Mouse (Mus musculus) inflammation-experienced regulatory T-cells, adult 6 months (primary cell): ENCODE data around the gene Pdcd6ip. TPM values are rescaled to one million over a fixed set of nuclear protein-coding genes. Genes with fewer than 3 reads are reported as not detected.

Experiments used
- ATAC-seq: one replicate; pipeline ENCODE4 v1.8.0; 2017
- polyA plus RNA-seq, 3 experiments: library from polyadenylated mRNA; unstranded; fragments of 100-300 nt; shearing (Covaris generic); gene quantifications; one replicate each; pipeline ENCODE4 v1.2.1; 2017

The Pdcd6ip gene
- polyA plus RNA-seq, 3 experiments from 2014 or later, result 25.7 to 79.0 (median 49.2) TPM

DNA sequence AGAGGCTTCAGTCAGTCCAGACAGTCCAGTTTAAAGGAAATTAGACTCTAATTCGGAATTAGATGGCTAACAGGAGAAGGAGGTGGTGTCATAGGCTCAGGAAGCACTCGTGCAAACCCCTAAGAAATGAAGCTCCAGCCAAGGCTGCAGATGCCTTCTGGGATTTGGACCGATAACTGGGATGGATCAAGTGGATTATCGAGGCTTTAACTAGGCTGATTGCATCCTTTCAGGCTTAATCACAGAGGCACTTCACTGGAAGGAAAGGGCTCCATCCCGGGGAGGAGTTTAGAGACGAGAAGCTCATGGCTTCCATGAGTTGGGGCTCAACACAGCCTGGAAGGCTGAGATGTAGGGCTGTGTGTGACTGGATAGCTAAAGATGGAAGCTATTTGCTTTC is 84.0 kb downstream of the Pdcd6ip start:
- no peak for ATAC-seq

DNA sequence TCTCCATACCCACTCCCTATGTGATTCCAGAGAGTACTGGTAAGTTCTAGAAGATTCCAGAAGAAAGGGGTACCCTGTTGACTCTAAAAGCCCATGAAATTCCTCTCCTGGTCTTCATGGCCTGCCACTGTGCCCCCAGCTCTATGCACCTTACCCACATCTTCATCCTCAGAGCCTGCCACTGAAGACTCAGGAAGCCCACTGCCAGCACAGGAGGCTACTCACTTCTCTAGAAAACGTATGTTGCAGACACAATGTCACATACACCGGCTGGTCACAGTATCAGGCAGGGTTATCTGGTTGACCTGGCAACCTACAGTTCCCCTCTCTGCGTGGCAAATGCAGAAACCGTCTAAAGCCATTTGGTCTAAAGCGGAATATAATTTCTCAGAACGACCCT is 91.0 kb downstream of the Pdcd6ip start:
- ATAC-seq, result no peak

DNA sequence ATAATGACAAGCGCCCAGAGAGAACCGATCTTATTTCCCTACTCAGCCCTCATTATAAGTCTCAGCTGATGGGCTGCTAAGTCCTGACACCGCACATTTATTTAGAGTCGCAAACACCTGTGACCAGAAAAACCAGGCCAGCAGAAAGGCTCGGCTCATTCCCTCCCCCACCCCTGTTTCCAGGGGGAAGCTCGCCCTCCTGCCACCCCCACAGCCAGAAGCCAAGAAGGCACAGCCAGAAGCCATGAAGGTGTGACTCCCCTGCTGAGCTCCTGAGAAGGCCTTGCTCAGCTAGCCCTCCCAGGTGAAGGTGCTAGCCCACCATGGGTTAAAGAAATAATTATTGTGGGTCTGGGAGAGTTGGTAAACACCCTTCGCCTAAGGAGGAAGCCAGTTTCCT is 97.3 kb downstream of the Pdcd6ip start:
- no peak for ATAC-seq

DNA sequence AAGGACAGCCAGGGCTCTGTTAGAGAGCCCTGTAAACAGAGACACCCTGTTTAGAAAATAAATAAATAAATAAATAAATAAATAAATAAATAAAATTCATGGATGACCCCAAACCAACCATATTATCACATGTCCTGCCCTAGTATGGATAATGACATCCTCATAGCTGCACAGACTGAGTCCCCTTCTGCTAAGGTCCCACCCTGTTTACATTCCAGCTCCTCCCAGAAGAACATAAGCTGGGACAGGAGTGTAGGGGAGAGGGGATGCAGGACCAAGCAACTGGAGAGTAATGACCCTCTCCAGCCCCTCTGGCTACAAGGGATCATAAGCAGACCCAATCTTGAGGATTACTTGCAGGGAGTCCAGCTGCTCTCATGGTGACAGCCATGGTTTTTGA is 105.9 kb downstream of the Pdcd6ip start:
- ATAC-seq, result no peak

Other genes starting within 250 kb of the Pdcd6ip start
- gene Clasp2, start 33.2 kb upstream of the Pdcd6ip start, polyA plus RNA-seq, result 10 to 100 TPM in 2 of 3 experiments, 1 to 10 TPM in 1; 9.5 to 11.3 (median 10.7) TPM
- 10 to 100 TPM; 25.4 to 48.0 (median 40.3) TPM for gene Ubp1, start 222.7 kb upstream of the Pdcd6ip start, polyA plus RNA-seq